Mouse (Mus musculus) bone marrow macrophage, adult 2 months (primary cell): ENCODE results near the gene Tpk1. TPM values are rescaled to one million over a fixed set of nuclear protein-coding genes. Genes with fewer than 3 reads are reported as not detected.

ENCODE experiments used
- H3K27ac ChIP-seq: 2 replicates; pipeline ENCODE4 v1.5.1; 2012; ENCODE audit warnings: low read depth, low read length; ENCODE audit not compliant: insufficient read depth
- H3K4me1 ChIP-seq: 2 replicates; pipeline ENCODE4 v1.6.1; 2012; ENCODE audit warnings: low read length; ENCODE audit not compliant: control insufficient read depth, insufficient read depth
- H3K4me3 ChIP-seq: 2 replicates; pipeline ENCODE4 v1.5.1; 2012; ENCODE audit warnings: mild to moderate bottlenecking, low read length, moderate library complexity; ENCODE audit not compliant: insufficient read depth
- CTCF ChIP-seq: IDR thresholded peaks from 2 replicates; pipeline ENCODE4 v1.5.1; 2012; ENCODE audit warnings: low read depth, mild to moderate bottlenecking, low read length, moderate library complexity
- POLR2A ChIP-seq: IDR thresholded peaks from 2 replicates; pipeline ENCODE4 v1.6.1; 2012; ENCODE audit warnings: mild to moderate bottlenecking, low read depth, low read length, borderline replicate concordance
- polyA plus RNA-seq: library from polyadenylated mRNA; stranded (reverse); fragments of >200 nt; gene quantifications from 2 replicates; pipeline ENCODE4 v1.2.4, GENCODE M21; 2012; ENCODE audit not compliant: missing spikeins, insufficient read depth, insufficient read length

The Tpk1 gene
- polyA plus RNA-seq, 1 experiment, result 12.1 TPM

- Histone ChIP-seq H3K27ac (no peak overlapping the region), H3K4me1 (no peaks in the 10 kb centered on the region), H3K4me3 (no peak overlapping the region)
- TF ChIP-seq CTCF (no peak), POLR2A (no peak)
Observed at GRCm38 (mm10) chr6:43343006-43343405, 323.1 kb downstream of the Tpk1 start.

GRCm38 (mm10) chr6:43342386-43342785, 323.7 kb downstream of the Tpk1 start:
- Histone ChIP-seq H3K4me3 (no peak overlapping the region), H3K4me1 (no peaks in the 10 kb centered on the region), H3K27ac (no peak overlapping the region)
- TF ChIP-seq CTCF, result no peak
- TF ChIP-seq POLR2A, result no peak

GRCm38 (mm10) chr6:43338804-43339203, 327.3 kb downstream of the Tpk1 start:
- TF ChIP-seq POLR2A, result no peak
- no peak for TF ChIP-seq CTCF
- Histone ChIP-seq H3K27ac (no peak overlapping the region), H3K4me3 (no peak overlapping the region), H3K4me1 (no peaks in the 10 kb centered on the region)

- no peaks in the 10 kb centered on the region for H3K4me1 ChIP-seq
- TF ChIP-seq POLR2A, result no peak
- no peak for TF ChIP-seq CTCF
- no peak overlapping the region for H3K4me3 ChIP-seq
- H3K27ac ChIP-seq, result no peak overlapping the region
Observed at GRCm38 (mm10) chr6:43337491-43337961, 328.6 kb downstream of the Tpk1 start.

- Histone ChIP-seq H3K4me3 (no peak overlapping the region), H3K27ac (no peak overlapping the region), H3K4me1 (no peaks in the 10 kb centered on the region)
- no peak for TF ChIP-seq CTCF
- no peak for TF ChIP-seq POLR2A
Observed at GRCm38 (mm10) chr6:43335619-43336234, 330.4 kb downstream of the Tpk1 start.

GRCm38 (mm10) chr6:43333479-43333878, 332.6 kb downstream of the Tpk1 start:
- TF ChIP-seq POLR2A (no peak), CTCF (no peak)

GRCm38 (mm10) chr6:43312961-43313656, 353.0 kb downstream of the Tpk1 start:
- Histone ChIP-seq H3K27ac (no peak overlapping the region), H3K4me1 (no peaks in the 10 kb centered on the region), H3K4me3 (no peak overlapping the region)
- TF ChIP-seq CTCF (no peak), POLR2A (no peak)

More at GRCm38 (mm10) chr6:43333479-43333878, 332.6 kb downstream of the Tpk1 start:
- Histone ChIP-seq H3K4me3 (no peak overlapping the region), H3K27ac (no peak overlapping the region), H3K4me1 (no peaks in the 10 kb centered on the region)

- no peak overlapping the region for H3K4me3 ChIP-seq
- no peaks in the 10 kb centered on the region for H3K4me1 ChIP-seq
- TF ChIP-seq CTCF (no peak), POLR2A (no peak)
- H3K27ac ChIP-seq, result no peak overlapping the region
Observed at GRCm38 (mm10) chr6:43312546-43312945, 353.5 kb downstream of the Tpk1 start.

- TF ChIP-seq CTCF, result no peak
- no peak for TF ChIP-seq POLR2A
- Histone ChIP-seq H3K27ac (no peak overlapping the region), H3K4me1 (no peaks in the 10 kb centered on the region), H3K4me3 (no peak overlapping the region)
Observed at GRCm38 (mm10) chr6:43310071-43310470, 356.0 kb downstream of the Tpk1 start.

- Histone ChIP-seq H3K4me1 (no peaks in the 10 kb centered on the region), H3K27ac (no peak within 1 kb of the TSS), H3K4me3 (no peak within 1 kb of the TSS)
- no peak for TF ChIP-seq POLR2A
- no peak for TF ChIP-seq CTCF
Observed at GRCm38 (mm10) chr6:43309454-43309853, 356.6 kb downstream of the Tpk1 start, which contains the start of gene Nobox. TSS of gene Nobox (minus strand) at chr6:43309554.

- Histone ChIP-seq H3K4me3 (no peak overlapping the region), H3K27ac (no peak overlapping the region), H3K4me1 (no peaks in the 10 kb centered on the region)
- TF ChIP-seq POLR2A (no peak), CTCF (no peak)
Observed at GRCm38 (mm10) chr6:43297508-43297850, 368.6 kb downstream of the Tpk1 start.
